Mouse (Mus musculus) erythroblast, adult 5-6 weeks (primary cell): ENCODE data around the gene Znhit2. TPM values are rescaled to one million over a fixed set of nuclear protein-coding genes. Genes with fewer than 3 reads are reported as not detected.
A peak's percentile ranks its signal among the peaks of the same experiment; 100 is the strongest.

ENCODE experiments used
- ATAC-seq: replicated peaks from 2 replicates; pipeline ENCODE4 v1.8.0; 2016; ENCODE audit warnings: moderate number of reproducible peaks, mild to moderate bottlenecking, moderate TSS enrichment, inconsistent platforms; ENCODE audit not compliant: poor library complexity, low FRiP score, severe bottlenecking
- total RNA-seq, 2 experiments: library from RNA; stranded (forward) in 1 of 2; stranded (reverse) in 1 of 2; fragments of 150-400 nt in 1 of 2; fragments of 200-764, 138-1000 nt in 1 of 2; gene quantifications; 2 replicates each; pipeline versions ENCODE4 v1.2.3 to v1.2.4; 2015 to 2017; ENCODE audit warnings: low replicate concordance in 2 of 2

Gene Znhit2
- total RNA-seq, 2 experiments from 2014 or later: 2.7 to 6.3 TPM

- ATAC-seq: no peak
Observed at GRCm38 (mm10) chr19:6068951-6069350, 8.0 kb downstream of the Znhit2 start.

GRCm38 (mm10) chr19:6069851-6070250 lies 8.9 kb downstream of the Znhit2 start:
- ATAC-seq: no peak

- no peak for ATAC-seq
Observed at GRCm38 (mm10) chr19:6070571-6071250, 9.7 kb downstream of the Znhit2 start.

GRCm38 (mm10) chr19:6071261-6071660 lies 10.3 kb downstream of the Znhit2 start:
- no peak for ATAC-seq

- no peak for ATAC-seq
Observed at GRCm38 (mm10) chr19:6073889-6074288, 12.9 kb downstream of the Znhit2 start.

GRCm38 (mm10) chr19:6076564-6077393 lies 15.8 kb downstream of the Znhit2 start, which contains the start of gene Vps51:
TSS of gene Vps51 (minus strand) at chr19:6077231.
- peak; percentile 92 for ATAC-seq

GRCm38 (mm10) chr19:6079983-6080480 lies 19.0 kb downstream of the Znhit2 start, which contains the start of gene Tmem262:
TSS of gene Tmem262 (plus strand) at chr19:6080033.
- ATAC-seq: no peak

- ATAC-seq: no peak
Observed at GRCm38 (mm10) chr19:6082156-6082555, 21.2 kb downstream of the Znhit2 start, which contains the start of gene Gm28374. TSS of gene Gm28374 (minus strand) at chr19:6082256.

- peak; percentile 88 for ATAC-seq
Observed at GRCm38 (mm10) chr19:6084478-6085248, 23.7 kb downstream of the Znhit2 start, which contains the start of the genes Zfpl1 and Cdca5. TSS of gene Zfpl1 (minus strand) at chr19:6084956. TSS of gene Cdca5 (plus strand) at chr19:6084983.

GRCm38 (mm10) chr19:6085417-6085879 lies 24.5 kb downstream of the Znhit2 start:
- peak; percentile 83 for ATAC-seq

GRCm38 (mm10) chr19:6088841-6089240 lies 27.8 kb downstream of the Znhit2 start:
- ATAC-seq: no peak

- ATAC-seq: no peak
Observed at GRCm38 (mm10) chr19:6094119-6094518, 33.1 kb downstream of the Znhit2 start, which contains the start of gene AC131692.1. TSS of gene AC131692.1 (plus strand) at chr19:6094419.

- no peak for ATAC-seq
Observed at GRCm38 (mm10) chr19:6097847-6098246, 36.9 kb downstream of the Znhit2 start.

GRCm38 (mm10) chr19:6101186-6101585 lies 40.2 kb downstream of the Znhit2 start:
- no peak for ATAC-seq

- ATAC-seq: peak; percentile 93
Observed at GRCm38 (mm10) chr19:6102169-6102853, 41.3 kb downstream of the Znhit2 start.

- ATAC-seq: no peak
Observed at GRCm38 (mm10) chr19:6104476-6104875, 43.5 kb downstream of the Znhit2 start.

GRCm38 (mm10) chr19:6105586-6105985 lies 44.6 kb downstream of the Znhit2 start, which contains the start of gene Naaladl1:
TSS of gene Naaladl1 (plus strand) at chr19:6105782.
- ATAC-seq: no peak
